Mouse (Mus musculus): Measurements from ENCODE around the gene Spaca4. TPM values are rescaled to one million over a fixed set of nuclear protein-coding genes. Genes with fewer than 3 reads are reported as not detected.

Gene Spaca4
- polyA plus RNA-seq, 1 experiment: not detected

DNA sequence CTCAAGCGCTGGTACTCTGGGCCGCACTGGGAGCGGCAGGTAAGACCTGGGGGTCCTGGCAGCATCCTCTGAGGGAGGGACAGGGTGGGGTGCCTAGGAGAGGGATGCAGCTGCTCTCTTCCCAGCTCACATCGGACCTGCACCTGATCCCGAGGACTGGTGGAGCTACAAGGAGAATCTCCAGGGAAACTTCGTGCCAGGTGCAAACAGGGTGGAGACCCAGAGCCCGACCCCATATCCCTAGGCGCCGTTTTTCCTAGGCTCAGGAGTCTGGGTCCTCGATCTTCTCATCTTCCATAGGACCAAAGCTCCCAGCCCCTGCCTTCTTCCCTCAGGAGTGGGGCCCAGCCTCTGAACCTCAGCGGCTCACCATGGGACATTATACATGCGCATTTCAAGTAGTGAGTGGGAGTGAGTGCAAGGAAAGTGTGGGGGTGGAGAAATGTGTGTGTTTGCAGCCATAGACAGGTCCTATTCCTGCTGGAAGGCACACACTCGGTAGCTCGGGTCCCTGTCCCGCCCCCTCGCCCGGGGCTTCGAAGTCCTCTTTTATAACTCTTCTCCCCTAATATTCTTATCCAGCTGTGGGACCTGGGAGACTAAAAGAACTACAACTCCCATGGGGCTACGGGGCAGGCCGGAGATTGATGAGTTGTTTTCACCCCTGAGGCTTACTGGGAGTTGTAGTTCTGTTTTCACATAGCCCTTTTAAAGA, 25.2 kb downstream of the Spaca4 start:
- TF ChIP-seq GATA1 (IDR thresholded peaks at IDR 0.05; ENCODE audit: low read length): no peak

GRCm38 (mm10) chr7:45699523-45700141, 26.0 kb downstream of the Spaca4 start, which contains the start of gene Car11:
Car11 (plus strand) TSS chr7:45699843.
- TF ChIP-seq GATA1 (IDR thresholded peaks at IDR 0.05; ENCODE audit: low read length): no peak

GRCm38 (mm10) chr7:45697894-45698293, 27.7 kb downstream of the Spaca4 start:
- TF ChIP-seq GATA1 (IDR thresholded peaks at IDR 0.05; ENCODE audit: low read length): no peak

- TF ChIP-seq GATA1 (IDR thresholded peaks at IDR 0.05; ENCODE audit: low read length): no peak
Measured at GRCm38 (mm10) chr7:45695098-45695497, 30.5 kb downstream of the Spaca4 start.

- TF ChIP-seq GATA1 (IDR thresholded peaks at IDR 0.05; ENCODE audit: low read length): no peak
Measured at GRCm38 (mm10) chr7:45693921-45694591, 31.6 kb downstream of the Spaca4 start, which contains the start of gene Sec1. Sec1 (minus strand) TSS chr7:45694402.

DNA sequence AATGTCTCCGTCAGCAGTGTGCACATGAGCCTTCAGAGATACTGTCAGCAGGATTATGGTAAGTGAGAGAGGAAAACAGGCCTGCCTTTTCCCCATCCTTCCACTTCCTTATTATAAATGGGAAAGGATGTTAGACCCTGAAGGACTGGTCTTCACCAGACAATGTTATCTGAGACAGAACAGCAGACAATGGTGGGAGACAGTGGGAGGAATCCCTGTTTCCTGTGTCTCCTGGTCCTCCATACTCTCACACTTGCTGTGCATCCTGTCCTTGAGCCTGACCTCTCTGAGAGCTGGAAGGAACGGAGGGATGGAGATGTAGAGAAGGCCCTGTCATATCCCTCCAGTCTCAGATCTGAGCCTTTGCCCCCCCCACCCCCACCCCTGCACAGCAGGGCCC, 33.2 kb downstream of the Spaca4 start:
- no peak for TF ChIP-seq GATA1 (IDR thresholded peaks at IDR 0.05; ENCODE audit: low read length)

GRCm38 (mm10) chr7:45689800-45690199, 35.8 kb downstream of the Spaca4 start:
- no peak for TF ChIP-seq GATA1 (IDR thresholded peaks at IDR 0.05; ENCODE audit: low read length)

GRCm38 (mm10) chr7:45689099-45689498, 36.5 kb downstream of the Spaca4 start:
- no peak for TF ChIP-seq GATA1 (IDR thresholded peaks at IDR 0.05; ENCODE audit: low read length)

DNA sequence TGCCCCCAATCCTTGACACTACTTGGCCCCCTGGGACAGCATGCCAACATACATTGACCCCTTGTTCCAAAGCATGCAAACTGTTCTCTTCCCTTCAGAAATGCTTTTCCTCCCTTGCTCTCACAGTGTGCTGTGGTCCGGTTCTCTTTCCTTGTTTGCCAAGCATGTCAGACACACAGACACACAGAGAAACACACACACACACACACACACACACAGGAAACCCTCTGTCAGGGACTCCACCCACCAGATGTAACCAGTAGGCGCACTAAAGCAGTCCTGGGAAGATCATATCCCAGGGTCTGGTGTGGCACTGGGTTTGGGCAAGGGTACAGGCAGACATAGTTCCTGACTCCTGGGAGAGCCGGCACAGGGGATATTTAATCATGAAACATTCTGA, 38.8 kb downstream of the Spaca4 start:
- no peak for TF ChIP-seq GATA1 (IDR thresholded peaks at IDR 0.05; ENCODE audit: low read length)

DNA sequence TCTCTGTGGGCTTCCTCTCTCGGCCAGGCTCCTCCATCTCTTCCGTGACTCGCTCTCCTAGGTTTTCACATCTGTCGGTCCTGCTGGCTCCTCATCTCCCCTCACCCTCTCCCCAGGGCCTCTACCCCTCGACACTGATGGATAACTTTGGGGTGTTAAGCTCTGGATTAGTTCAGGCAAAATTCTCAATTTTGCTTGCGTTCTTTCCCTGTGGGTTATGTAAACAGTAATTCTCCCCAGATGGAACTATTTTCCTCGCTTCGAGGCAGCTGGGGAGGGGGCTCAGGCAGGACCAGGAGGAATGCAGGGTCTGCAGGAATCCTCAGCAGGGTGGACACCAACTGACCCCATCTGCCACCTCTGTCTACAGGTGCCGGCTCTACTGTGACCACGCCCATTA, 39.8 kb downstream of the Spaca4 start:
- TF ChIP-seq GATA1 (IDR thresholded peaks at IDR 0.05; ENCODE audit: low read length): no peak

- TF ChIP-seq GATA1 (IDR thresholded peaks at IDR 0.05; ENCODE audit: low read length): no peak
Measured at GRCm38 (mm10) chr7:45683396-45684050, 42.1 kb downstream of the Spaca4 start, which contains the start of gene Ntn5. Ntn5 (plus strand) TSS chr7:45684022.

DNA sequence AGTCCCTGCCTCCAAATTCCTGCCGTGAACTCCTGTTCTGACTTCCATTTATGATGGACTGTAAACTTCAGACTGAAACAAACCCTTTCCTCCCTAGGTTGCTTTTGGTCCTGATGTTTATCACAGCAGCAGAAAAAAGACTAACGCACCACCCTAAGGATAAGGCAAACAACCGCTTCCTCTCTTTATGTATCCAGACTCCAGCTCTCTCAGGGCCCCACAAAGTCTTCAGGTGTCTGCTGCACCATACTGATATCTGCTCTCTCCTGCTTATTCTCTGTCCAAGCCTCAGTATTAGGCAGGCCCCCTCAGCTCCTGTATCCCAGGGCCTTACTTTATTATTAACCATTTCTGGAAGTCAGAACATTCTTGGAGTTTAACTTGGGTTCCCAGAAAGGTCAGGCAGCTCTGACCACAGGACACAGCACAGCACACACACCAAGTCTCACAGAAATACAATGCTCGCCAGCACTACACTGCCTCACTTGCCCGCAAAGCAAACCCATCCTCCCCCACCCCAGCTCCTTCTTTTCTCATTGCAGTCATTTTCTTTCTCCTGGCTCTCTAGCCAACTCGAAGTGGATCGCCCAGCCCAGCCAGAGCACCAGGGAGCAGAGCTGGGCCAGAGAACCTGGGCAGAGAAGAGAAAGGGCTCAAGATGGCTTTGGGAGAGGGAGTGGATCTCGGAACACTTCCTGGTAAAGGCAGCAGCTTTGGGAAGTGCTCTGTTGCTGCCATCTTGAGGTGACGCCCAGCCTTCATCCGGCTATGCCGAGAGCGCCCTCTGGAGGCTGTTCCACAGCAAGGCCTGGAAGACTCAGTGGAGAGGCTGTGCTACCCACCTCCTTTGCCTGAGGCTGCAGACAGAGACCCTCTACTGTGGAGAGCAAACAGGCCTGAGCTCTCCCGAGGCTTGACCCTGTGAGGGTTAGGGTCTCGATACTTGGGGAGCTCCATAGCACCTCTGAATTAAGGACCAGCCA, 43.2 kb downstream of the Spaca4 start:
- TF ChIP-seq GATA1 (IDR thresholded peaks at IDR 0.05; ENCODE audit: low read length): no peak

DNA sequence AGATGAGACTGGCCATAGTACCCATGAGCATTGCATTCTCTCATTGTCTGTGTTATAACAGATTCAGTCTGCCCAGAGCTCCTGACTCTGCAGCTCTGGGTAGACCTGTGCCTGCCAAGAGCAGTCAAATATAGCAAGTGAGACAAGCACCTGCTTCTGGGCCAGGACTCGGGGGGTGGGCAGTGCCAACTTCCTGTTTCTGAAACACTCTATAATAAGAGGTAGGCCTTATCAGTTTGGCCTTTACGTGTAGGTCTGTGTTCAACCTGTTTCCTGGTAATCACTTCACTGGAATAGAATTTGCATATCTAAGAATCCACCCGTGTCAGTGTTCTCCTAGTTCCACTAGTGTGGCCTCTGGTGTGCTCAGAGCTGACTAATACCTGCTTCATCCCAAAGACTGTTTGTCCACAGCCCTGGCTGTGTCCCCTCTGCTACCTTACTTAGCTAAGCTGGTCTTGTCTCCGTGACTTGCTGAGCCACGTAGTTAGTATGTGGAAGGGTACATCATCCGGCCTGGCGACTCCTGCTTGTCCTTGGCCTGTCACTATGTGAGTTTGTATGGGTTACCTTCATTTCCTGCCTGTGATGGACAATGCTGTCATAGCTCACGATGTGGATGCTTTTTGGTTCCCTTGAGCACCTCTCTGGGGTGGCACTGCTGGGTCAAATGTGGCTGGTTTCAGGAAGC, 44.4 kb downstream of the Spaca4 start:
- TF ChIP-seq GATA1 (IDR thresholded peaks at IDR 0.05; ENCODE audit: low read length): peak; percentile 5

DNA sequence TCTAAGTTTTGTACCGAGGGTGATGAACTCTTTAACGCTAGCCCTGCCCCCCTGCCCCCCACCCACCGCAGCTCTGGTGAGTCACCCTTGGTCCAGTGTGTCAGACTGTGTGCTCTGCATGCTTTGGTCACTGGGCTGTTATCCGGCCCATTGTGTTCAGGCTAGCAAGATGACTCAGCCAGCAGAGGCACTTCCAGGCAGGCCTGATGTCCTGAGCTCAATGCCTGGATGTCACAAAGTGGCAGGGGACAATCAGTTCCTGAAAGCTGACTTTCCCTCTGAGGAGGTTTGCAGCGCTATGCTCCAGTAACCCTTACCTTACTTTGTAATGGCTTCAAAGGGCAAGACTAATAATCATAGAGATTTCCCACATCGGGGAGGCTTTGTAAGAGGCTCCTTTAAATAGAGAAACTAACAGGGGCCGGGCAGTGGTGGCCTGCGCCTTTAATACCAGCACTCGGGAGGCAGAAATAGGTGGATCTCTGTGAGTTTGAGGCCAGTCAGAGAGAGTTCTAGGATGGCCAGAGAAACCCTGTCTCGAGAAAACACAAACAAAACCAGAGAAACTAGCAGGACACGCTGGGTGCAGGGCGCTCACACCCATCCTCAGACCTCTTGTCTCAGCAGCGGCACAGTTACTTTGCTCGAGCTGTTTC, 45.5 kb downstream of the Spaca4 start:
- TF ChIP-seq GATA1 (IDR thresholded peaks at IDR 0.05; ENCODE audit: low read length): no peak
